Mouse (Mus musculus): Measurements from ENCODE around the gene Mbd5. TPM values are rescaled to one million over a fixed set of nuclear protein-coding genes. Genes with fewer than 3 reads are reported as not detected.

Mbd5 gene
- 22.6 and 35.6 TPM in 2 replicates for total RNA-seq (2014; rRNA removed)
- polyA plus RNA-seq (2015; fragmentation: Nextera tagmentation; extraction: Ambion mirVana): 18.1 and 23.1 TPM in 2 replicates

- Histone ChIP-seq H3K27ac (ENCODE audit: low read depth, low read length) (peak within 1 kb of the TSS; percentile 97), H3K9ac (peak within 1 kb of the TSS; percentile 96), H3K36me3 (ENCODE audit: insufficient read depth) (no peaks in the 10 kb centered on the region), H3K4me2 (ENCODE audit: low read depth) (peak within 1 kb of the TSS; percentile 62), H3K4me1 (ENCODE audit: insufficient read depth) (peaks cover 13% of the 10 kb centered on the region; the same call in 1 of the 2 replicates), H3K27me3 (ENCODE audit: insufficient read depth, low read length) (no peaks in the 10 kb centered on the region), H3K4me3 (ENCODE audit: low read depth, low read length) (peak within 1 kb of the TSS; percentile 91), H3K9me3 (ENCODE audit: low read length) (no peaks in the 10 kb centered on the region)
- TF ChIP-seq CTCF (IDR thresholded peaks at IDR 0.05; ENCODE audit: low read depth): no peak
- WGBS: 1% methylated on average over 43 of the region's 49 CpGs
- ATAC-seq: peak; percentile 98
- peak; percentile 99 for DNase-seq
Observed at GRCm38 (mm10) chr2:48948841-48949584, at the start of gene Mbd5. Mbd5 (plus strand) TSS chr2:48949508.

DNA sequence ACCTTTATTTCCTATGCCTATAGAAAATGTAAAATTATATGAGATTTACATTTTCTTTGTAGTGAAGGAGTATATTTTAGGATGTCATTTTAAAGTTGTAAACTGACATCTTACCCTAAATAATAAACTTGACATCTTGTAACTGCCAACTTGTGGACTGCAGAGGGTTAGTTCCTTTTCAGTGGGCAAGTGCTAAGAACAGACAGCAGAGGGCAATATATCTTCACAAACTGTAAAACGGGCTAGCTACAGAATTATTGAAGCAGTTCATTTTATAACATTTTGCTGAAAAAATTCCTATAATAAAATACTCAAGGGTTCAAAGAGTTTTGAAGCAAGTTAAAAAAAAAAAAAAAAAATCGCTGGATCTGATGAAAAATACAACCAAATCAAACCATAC lies 40.4 kb upstream of the Mbd5 start:
- no peaks in the 10 kb centered on the region for H3K27me3 ChIP-seq (ENCODE audit: insufficient read depth, low read length)
- no peak overlapping the region for H3K4me2 ChIP-seq (ENCODE audit: low read depth)
- no peaks in the 10 kb centered on the region for H3K9me3 ChIP-seq (ENCODE audit: low read length)
- H3K36me3 ChIP-seq (ENCODE audit: insufficient read depth): peaks cover 12% of the 10 kb centered on the region
- no peaks in the 10 kb centered on the region for H3K4me1 ChIP-seq (ENCODE audit: insufficient read depth)
- no peak overlapping the region for H3K9ac ChIP-seq
- TF ChIP-seq CTCF (IDR thresholded peaks at IDR 0.05; ENCODE audit: low read depth): peak; percentile 72
- peak; percentile 68 for ATAC-seq
- H3K27ac ChIP-seq (ENCODE audit: low read depth, low read length): no peak overlapping the region
- peak; percentile 68 for DNase-seq
- WGBS: 60% methylated on average over 2 of the region's 2 CpGs
- H3K4me3 ChIP-seq (ENCODE audit: low read depth, low read length): no peak overlapping the region

GRCm38 (mm10) chr2:48914185-48914584 lies 35.1 kb upstream of the Mbd5 start:
- TF ChIP-seq CTCF (IDR thresholded peaks at IDR 0.05; ENCODE audit: low read depth): 0 out of 2 replicates have a peak, but pooled peaks have one; percentile 7
- no peaks in the 10 kb centered on the region for H3K9me3 ChIP-seq (ENCODE audit: low read length)
- WGBS: 67% methylated on average over 1 of the region's 1 CpGs
- no peaks in the 10 kb centered on the region for H3K27me3 ChIP-seq (ENCODE audit: insufficient read depth, low read length)
- H3K4me1 ChIP-seq (ENCODE audit: insufficient read depth): no peaks in the 10 kb centered on the region
- 0 out of 2 replicates have a peak, but pooled peaks cover 6% of the 10 kb centered on the region for H3K36me3 ChIP-seq (ENCODE audit: insufficient read depth)
- no peak overlapping the region for H3K9ac ChIP-seq
- no peak for DNase-seq
- ATAC-seq: no peak
- no peak overlapping the region for H3K4me2 ChIP-seq (ENCODE audit: low read depth)
- H3K27ac ChIP-seq (ENCODE audit: low read depth, low read length): no peak overlapping the region
- no peak overlapping the region for H3K4me3 ChIP-seq (ENCODE audit: low read depth, low read length)

GRCm38 (mm10) chr2:48915832-48916231 lies 33.5 kb upstream of the Mbd5 start:
- 0 out of 2 replicates have a peak, but pooled peaks cover 6% of the 10 kb centered on the region for H3K36me3 ChIP-seq (ENCODE audit: insufficient read depth)
- no peak overlapping the region for H3K4me2 ChIP-seq (ENCODE audit: low read depth)
- H3K9me3 ChIP-seq (ENCODE audit: low read length): no peaks in the 10 kb centered on the region
- DNase-seq: no peak
- H3K27ac ChIP-seq (ENCODE audit: low read depth, low read length): no peak overlapping the region
- H3K4me3 ChIP-seq (ENCODE audit: low read depth, low read length): no peak overlapping the region
- ATAC-seq: no peak
- no peaks in the 10 kb centered on the region for H3K4me1 ChIP-seq (ENCODE audit: insufficient read depth)
- no peaks in the 10 kb centered on the region for H3K27me3 ChIP-seq (ENCODE audit: insufficient read depth, low read length)
- H3K9ac ChIP-seq: no peak overlapping the region
- TF ChIP-seq CTCF (IDR thresholded peaks at IDR 0.05; ENCODE audit: low read depth): no peak

DNA sequence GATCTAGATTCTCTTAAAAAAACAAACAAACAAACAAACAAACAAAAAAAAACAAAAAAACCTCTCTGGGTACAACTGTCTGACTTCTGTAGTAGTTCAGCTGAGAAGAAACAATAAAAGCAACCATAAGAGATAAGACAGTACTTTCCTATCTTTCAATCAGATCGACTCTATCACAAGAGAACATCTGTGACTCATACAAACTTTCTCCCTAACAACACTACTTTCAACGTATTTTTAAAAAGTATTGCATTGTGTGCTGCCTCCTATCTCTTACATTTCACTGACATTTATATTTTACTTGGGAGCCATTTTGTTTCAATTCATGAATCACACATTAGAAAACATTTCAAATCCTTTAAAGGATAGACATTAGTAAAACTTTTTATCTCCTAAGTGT lies 14.2 kb upstream of the Mbd5 start:
- no peak overlapping the region for H3K4me2 ChIP-seq (ENCODE audit: low read depth)
- 95% methylated on average over 2 of the region's 2 CpGs for WGBS
- H3K27ac ChIP-seq (ENCODE audit: low read depth, low read length): no peak overlapping the region
- H3K4me1 ChIP-seq (ENCODE audit: insufficient read depth): no peaks in the 10 kb centered on the region
- no peak for ATAC-seq
- DNase-seq: no peak
- H3K9ac ChIP-seq: no peak overlapping the region
- no peak for TF ChIP-seq CTCF (IDR thresholded peaks at IDR 0.05; ENCODE audit: low read depth)
- H3K4me3 ChIP-seq (ENCODE audit: low read depth, low read length): no peak overlapping the region
- H3K36me3 ChIP-seq (ENCODE audit: insufficient read depth): peaks cover 10% of the 10 kb centered on the region
- no peaks in the 10 kb centered on the region for H3K27me3 ChIP-seq (ENCODE audit: insufficient read depth, low read length)
- no peaks in the 10 kb centered on the region for H3K9me3 ChIP-seq (ENCODE audit: low read length)

DNA sequence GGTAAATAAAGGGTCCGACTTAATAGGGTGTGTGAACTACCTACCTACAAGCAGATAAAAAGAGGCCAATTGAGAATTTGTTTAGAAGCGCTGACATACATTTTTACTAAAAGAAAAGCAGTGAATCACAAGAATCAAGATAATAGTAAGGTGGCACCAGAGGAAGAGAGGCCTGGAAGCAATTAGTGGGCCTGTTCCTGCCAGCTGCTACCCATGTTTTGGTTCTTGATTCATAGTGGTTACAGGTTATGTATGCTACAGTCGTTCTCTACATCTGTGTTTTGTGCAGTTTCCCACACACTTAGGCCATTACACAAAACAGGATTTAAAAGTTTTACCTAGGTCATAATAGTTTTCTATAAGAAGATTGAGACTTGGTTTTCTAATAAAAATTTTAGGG lies 1.5 kb upstream of the Mbd5 start:
- H3K4me2 ChIP-seq (ENCODE audit: low read depth): peak overlapping the region; percentile 57
- peaks cover 13% of the 10 kb centered on the region; the same call in 1 of the 2 replicates for H3K4me1 ChIP-seq (ENCODE audit: insufficient read depth)
- ATAC-seq: no peak
- no peaks in the 10 kb centered on the region for H3K9me3 ChIP-seq (ENCODE audit: low read length)
- no peak overlapping the region for H3K27ac ChIP-seq (ENCODE audit: low read depth, low read length)
- no peak for DNase-seq
- TF ChIP-seq CTCF (IDR thresholded peaks at IDR 0.05; ENCODE audit: low read depth): no peak
- 0 out of 2 replicates have a peak overlapping the region, but pooled peaks have one; percentile 94 for H3K9ac ChIP-seq
- no peaks in the 10 kb centered on the region for H3K36me3 ChIP-seq (ENCODE audit: insufficient read depth)
- 76% methylated on average over 3 of the region's 3 CpGs for WGBS
- peak overlapping the region; percentile 91 for H3K4me3 ChIP-seq (ENCODE audit: low read depth, low read length)
- H3K27me3 ChIP-seq (ENCODE audit: insufficient read depth, low read length): no peaks in the 10 kb centered on the region

DNA sequence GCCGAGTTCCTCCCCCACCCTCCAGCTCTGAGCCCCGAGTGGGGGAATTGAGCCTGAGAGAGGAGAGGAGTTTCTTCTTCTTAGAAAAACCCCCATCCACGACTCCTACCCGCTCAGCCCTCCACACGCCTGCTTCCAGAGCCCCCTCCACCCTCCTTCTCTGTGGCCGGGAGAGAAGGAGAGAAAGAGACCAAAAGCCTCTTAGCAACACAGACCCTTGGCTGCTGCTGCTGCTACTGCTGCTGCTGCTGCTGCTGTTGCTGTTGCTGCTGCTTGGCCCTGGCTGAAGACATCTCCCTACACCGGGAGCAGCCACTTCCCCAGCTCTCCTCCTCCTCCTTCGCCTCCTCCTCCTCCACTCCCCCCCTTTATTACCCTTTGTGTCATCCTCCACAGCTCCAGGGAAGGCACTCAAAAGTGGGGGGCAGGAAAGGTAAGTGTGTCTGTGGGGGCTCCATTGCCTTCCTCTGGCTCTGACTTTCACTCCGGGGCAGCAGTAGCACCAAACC lies 489 bp downstream of the Mbd5 start:
- Histone ChIP-seq H3K9me3 (ENCODE audit: low read length) (no peaks in the 10 kb centered on the region), H3K4me3 (ENCODE audit: low read depth, low read length) (peak overlapping the region; percentile 91), H3K27me3 (ENCODE audit: insufficient read depth, low read length) (no peaks in the 10 kb centered on the region), H3K36me3 (ENCODE audit: insufficient read depth) (no peaks in the 10 kb centered on the region), H3K27ac (ENCODE audit: low read depth, low read length) (peak overlapping the region; percentile 97), H3K4me2 (ENCODE audit: low read depth) (peak overlapping the region; percentile 62), H3K9ac (peak overlapping the region; percentile 96), H3K4me1 (ENCODE audit: insufficient read depth) (peaks cover 13% of the 10 kb centered on the region; the same call in 1 of the 2 replicates)
- 4% methylated on average over 9 of the region's 9 CpGs for WGBS
- ATAC-seq (peak; percentile 47), DNase-seq (no peak)
- TF ChIP-seq CTCF (IDR thresholded peaks at IDR 0.05; ENCODE audit: low read depth): no peak

Measured in forebrain, postnatal 0 days (tissue).